Mouse (Mus musculus) G1E (cell line): Measurements from ENCODE around the gene Fstl1. TPM values are rescaled to one million over a fixed set of nuclear protein-coding genes. Genes with fewer than 3 reads are reported as not detected.

Source experiments
- ATAC-seq: 2 replicates; pipeline ENCODE4 v1.8.0; 2016; ENCODE audit warnings: mild to moderate bottlenecking; ENCODE audit not compliant: insufficient number of reproducible peaks, poor library complexity, low FRiP score, severe bottlenecking; ENCODE audit errors: extremely low read depth
- DNase-seq: peaks from one replicate; pipeline ENCODE4 v3.0.0; 2012; ENCODE audit warnings: low spot score
- H3K27me3 ChIP-seq: 2 replicates; pipeline ENCODE4 v1.6.1; 2012; ENCODE audit warnings: mild to moderate bottlenecking, low read length, inconsistent platforms; ENCODE audit not compliant: insufficient read depth
- H3K36me3 ChIP-seq: replicated peaks from 2 replicates; pipeline ENCODE3; 2012; ENCODE audit warnings: mild to moderate bottlenecking, inconsistent platforms
- H3K4me1 ChIP-seq: 2 replicates; pipeline ENCODE4 v1.6.1; 2012; ENCODE audit warnings: low read depth, low read length, inconsistent platforms, mixed read lengths; ENCODE audit not compliant: insufficient read depth
- H3K4me3 ChIP-seq: 2 replicates; pipeline ENCODE4 v1.5.1; 2012; ENCODE audit warnings: low read depth, mild to moderate bottlenecking, inconsistent platforms, low read length, moderate library complexity, mixed read lengths
- H3K9me3 ChIP-seq: replicated peaks from 2 replicates; pipeline ENCODE4 v1.6.1; 2012; ENCODE audit warnings: inconsistent platforms
- CTCF ChIP-seq: IDR thresholded peaks from 2 replicates; pipeline ENCODE4 v1.5.1; 2012; ENCODE audit warnings: low read depth, low read length, inconsistent platforms, mixed read lengths
- GATA1 ChIP-seq: IDR thresholded peaks from 2 replicates; pipeline ENCODE4 v1.6.1; 2012; ENCODE audit warnings: borderline replicate concordance, low read length, inconsistent platforms, mixed read lengths
- GATA2 ChIP-seq: IDR thresholded peaks from 2 replicates; pipeline ENCODE4 v1.6.1; 2012; ENCODE audit warnings: low read depth, low read length, inconsistent platforms, borderline replicate concordance
- POLR2AphosphoS5 ChIP-seq: IDR thresholded peaks from 2 replicates; pipeline ENCODE4 v1.6.1; 2012; ENCODE audit warnings: low read depth, low read length, inconsistent platforms; ENCODE audit not compliant: insufficient replicate concordance
- TAL1 ChIP-seq: conservative IDR thresholded peaks from 2 replicates; pipeline ENCODE4 v1.6.1; 2012; ENCODE audit warnings: low read depth, low read length, inconsistent platforms, mixed read lengths
- polyA plus RNA-seq: library from polyadenylated mRNA; stranded (reverse); fragments of >175 nt; gene quantifications from 2 replicates; pipeline ENCODE4 v1.2.3, GENCODE M21; 2012
- total RNA-seq, 2 experiments: library from RNA; stranded (forward) in 1 of 2; stranded (reverse) in 1 of 2; fragments of 200-1000 nt in 1 of 2; fragments of >200 nt in 1 of 2; fragmentation: Nextera tagmentation in 1 of 2; gene quantifications; 2 replicates each; pipeline ENCODE4 v1.2.3; 2014 to 2017

Gene Fstl1
- total and polyA plus RNA-seq, 3 experiments = 0.67 to 7.4 (median 4.8) TPM

GRCm38 (mm10) chr16:37865841-37866240 lies 89.2 kb downstream of the Fstl1 start:
- H3K9me3 ChIP-seq = 0 out of 2 replicates have a peak, but pooled peaks cover 2% of the 10 kb centered on the region
- H3K27me3 ChIP-seq = peaks cover 17% of the 10 kb centered on the region; the same call in 1 of the 2 replicates
- no peak for ATAC-seq
- H3K4me1 ChIP-seq = peaks cover 20% of the 10 kb centered on the region
- H3K36me3 ChIP-seq = peaks cover 8% of the 10 kb centered on the region
- TF ChIP-seq POLR2AphosphoS5 (no peak), GATA2 (no peak), GATA1 (no peak), CTCF (no peak), TAL1 (no peak)
- H3K4me3 ChIP-seq = no peak overlapping the region
- no peak for DNase-seq

- peak; percentile 95 for DNase-seq
Observed at GRCm38 (mm10) chr16:37867791-37868505, 91.3 kb downstream of the Fstl1 start, which contains the start of gene Lrrc58. Lrrc58 (plus strand) TSS chr16:37868389.

GRCm38 (mm10) chr16:37868506-37869469 lies 92.1 kb downstream of the Fstl1 start:
- ATAC-seq (no peak), DNase-seq (peak; percentile 57)
- H3K9me3 ChIP-seq = no peaks in the 10 kb centered on the region
- peaks cover 29% of the 10 kb centered on the region for H3K4me1 ChIP-seq
- H3K27me3 ChIP-seq = 0 out of 2 replicates have a peak, but pooled peaks cover 5% of the 10 kb centered on the region
- H3K4me3 ChIP-seq = peak overlapping the region; percentile 97
- peaks cover 24% of the 10 kb centered on the region for H3K36me3 ChIP-seq
- TF ChIP-seq GATA1 (no peak), GATA2 (no peak), TAL1 (no peak), CTCF (no peak), POLR2AphosphoS5 (no peak)

More at GRCm38 (mm10) chr16:37867791-37868505, 91.3 kb downstream of the Fstl1 start, which contains the start of gene Lrrc58:
- H3K4me3 ChIP-seq = peak within 1 kb of the TSS; percentile 97
- H3K9me3 ChIP-seq = no peaks in the 10 kb centered on the region
- no peak for TF ChIP-seq CTCF
- no peak for TF ChIP-seq TAL1
- TF ChIP-seq GATA1 = no peak
- no peak for TF ChIP-seq POLR2AphosphoS5
- no peak for TF ChIP-seq GATA2
- 0 out of 2 replicates have a peak, but pooled peaks cover 8% of the 10 kb centered on the region for H3K27me3 ChIP-seq
- peaks cover 22% of the 10 kb centered on the region for H3K36me3 ChIP-seq
- ATAC-seq = peak; percentile 32; the same call in 1 of the 2 replicates
- peaks cover 28% of the 10 kb centered on the region for H3K4me1 ChIP-seq

GRCm38 (mm10) chr16:37869470-37870231 lies 93.0 kb downstream of the Fstl1 start:
- Histone ChIP-seq H3K4me3 (peak overlapping the region; percentile 97), H3K9me3 (no peaks in the 10 kb centered on the region), H3K36me3 (peaks cover 27% of the 10 kb centered on the region), H3K4me1 (peaks cover 29% of the 10 kb centered on the region), H3K27me3 (no peaks in the 10 kb centered on the region)
- TF ChIP-seq GATA2 (no peak), GATA1 (no peak), POLR2AphosphoS5 (no peak), CTCF (no peak), TAL1 (no peak)
- DNase-seq = peak; percentile 11
- no peak for ATAC-seq

GRCm38 (mm10) chr16:37871112-37871715 lies 94.5 kb downstream of the Fstl1 start:
- Histone ChIP-seq H3K4me3 (no peak overlapping the region), H3K36me3 (peaks cover 32% of the 10 kb centered on the region), H3K4me1 (peaks cover 32% of the 10 kb centered on the region), H3K27me3 (no peaks in the 10 kb centered on the region), H3K9me3 (no peaks in the 10 kb centered on the region)
- ATAC-seq = no peak
- no peak for DNase-seq
- no peak for TF ChIP-seq TAL1
- TF ChIP-seq GATA2 = no peak
- no peak for TF ChIP-seq CTCF
- TF ChIP-seq POLR2AphosphoS5 = no peak
- no peak for TF ChIP-seq GATA1
